8 mouse cellular contexts compared by ENCODE assay signal in the genomic region with DNA sequence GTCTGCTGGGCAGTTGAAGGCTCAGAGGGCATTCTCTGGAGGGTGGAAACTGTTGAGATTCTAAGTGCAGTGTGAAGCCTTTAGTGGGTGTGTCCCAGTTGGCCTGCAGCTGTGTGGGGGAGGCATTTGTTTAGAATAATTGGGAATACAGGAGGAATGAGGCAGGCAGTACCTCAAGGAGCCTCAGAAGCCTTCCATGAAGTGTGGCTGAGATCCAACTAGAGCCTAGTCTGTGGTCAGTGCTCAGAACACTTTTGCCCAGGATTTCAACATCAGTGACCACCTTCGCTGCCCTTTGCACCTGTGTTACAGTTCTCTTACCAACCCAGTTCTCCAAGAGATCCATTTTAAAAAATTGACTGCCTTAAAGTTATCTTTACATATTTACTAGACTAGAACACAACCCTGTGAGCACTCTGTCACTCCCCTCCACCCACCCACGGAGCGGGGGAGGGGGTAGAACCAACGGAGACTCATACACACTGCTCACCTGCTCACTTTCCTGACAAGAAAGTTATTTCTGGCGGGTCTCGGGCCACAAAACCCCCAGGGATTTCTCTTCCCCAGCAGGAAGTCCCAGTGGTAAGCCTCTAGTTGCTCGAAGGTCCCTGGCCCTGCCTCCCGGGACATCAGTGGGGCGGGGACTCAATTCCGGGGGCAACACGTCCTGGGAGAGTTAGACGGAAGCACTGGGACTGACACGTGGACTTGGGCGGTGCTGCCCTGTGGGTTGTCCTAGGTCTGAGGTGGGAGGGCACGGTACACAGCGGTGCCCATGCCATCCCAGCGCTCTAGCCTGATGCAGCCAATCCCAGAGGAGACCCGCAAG. TPM values are rescaled to one million over a fixed set of nuclear protein-coding genes. Genes with fewer than 3 reads are reported as not detected.
DNase-seq lines count a peak whose midpoint lies in the region; ATAC-seq and TF ChIP-seq lines count a peak whose summit lies in the region.

A gene (plus strand): TSS at position 679 of the 829 bp plus-strand sequence.

- peak; percentile 52; the same call in 1 of the 2 replicates for ATAC-seq in hindbrain, postnatal 0 days
- ATAC-seq in liver, embryonic 11.5 days (replicated peaks; ENCODE audit: low FRiP score): peak; percentile 75
- ATAC-seq in neutrophil, adult 5-6 weeks (ENCODE audit: extremely low read depth, insufficient number of reproducible peaks, low FRiP score, poor library complexity, severe bottlenecking): peak; percentile 33; the same call in 1 of the 2 replicates

- WGBS in hindbrain, postnatal 0 days: 5% methylated on average over 18 of the region's 18 CpGs
- WGBS in liver, embryonic 11.5 days: 7% methylated on average over 18 of the region's 18 CpGs

- peak within 1 kb of the TSS; percentile 30 for H3K4me2 ChIP-seq in hindbrain, postnatal 0 days (ENCODE audit: low read depth, low read length)
- peak within 1 kb of the TSS; percentile 72 for H3K4me2 ChIP-seq in liver, embryonic 11.5 days

- no peaks in the 10 kb centered on the region for H3K9me3 ChIP-seq in hindbrain, postnatal 0 days (ENCODE audit: low read length)
- H3K9me3 ChIP-seq in liver, embryonic 11.5 days (ENCODE audit: control insufficient read depth, low read length): no peaks in the 10 kb centered on the region

- H3K9ac ChIP-seq in hindbrain, postnatal 0 days (replicated peaks; ENCODE audit: low read length): no peak within 1 kb of the TSS
- H3K9ac ChIP-seq in liver, embryonic 11.5 days (ENCODE audit: low read depth, low read length): peak within 1 kb of the TSS; percentile 56

- H3K27me3 ChIP-seq in hindbrain, postnatal 0 days (ENCODE audit: insufficient read depth, low read length): no peaks in the 10 kb centered on the region
- no peaks in the 10 kb centered on the region for H3K27me3 ChIP-seq in liver, embryonic 11.5 days (replicated peaks; ENCODE audit: control insufficient read depth, insufficient read depth, low read length)

- H3K4me3 ChIP-seq in gastrocnemius, adult 2 months: peak within 1 kb of the TSS; percentile 59
- no peak within 1 kb of the TSS for H3K4me3 ChIP-seq in hindbrain, postnatal 0 days (ENCODE audit: low read length)
- H3K4me3 ChIP-seq in liver, embryonic 11.5 days (ENCODE audit: low read depth, low read length): peak within 1 kb of the TSS; percentile 48

- H3K4me1 ChIP-seq in hindbrain, postnatal 0 days (ENCODE audit: insufficient read depth, low read length): no peaks in the 10 kb centered on the region
- H3K4me1 ChIP-seq in liver, embryonic 11.5 days (replicated peaks; ENCODE audit: control insufficient read depth, insufficient read depth, low read length): peaks cover 31% of the 10 kb centered on the region

- peak; percentile 72 for DNase-seq in CD4-positive helper T cell, adult 2 months (ENCODE audit: low read depth, low spot score)
- peak; percentile 43 for DNase-seq in NIH3T3 (ENCODE audit: low read depth)
- DNase-seq in gastrocnemius, adult 2 months: peak; percentile 55
- DNase-seq in hindbrain, postnatal 0 days (ENCODE audit: low spot score): no peak
- peak; percentile 58 for DNase-seq in liver, embryonic 11.5 days (ENCODE audit: low spot score)
- DNase-seq in cerebellum, postnatal 4 days (ENCODE audit: low spot score in 2 of 2): no peak
- DNase-seq in layer of hippocampus, adult 8-10 months (ENCODE audit: low spot score in 2 of 2): no peak

- H3K27ac ChIP-seq in gastrocnemius, adult 2 months: peak within 1 kb of the TSS; percentile 35; the same call in 1 of the 2 replicates
- H3K27ac ChIP-seq in hindbrain, postnatal 0 days: no peak within 1 kb of the TSS
- no peak within 1 kb of the TSS for H3K27ac ChIP-seq in liver, embryonic 11.5 days (ENCODE audit: low read depth, low read length)

- H3K36me3 ChIP-seq in hindbrain, postnatal 0 days (ENCODE audit: insufficient read depth, low read length): peaks cover 40% of the 10 kb centered on the region
- peaks cover 20% of the 10 kb centered on the region for H3K36me3 ChIP-seq in liver, embryonic 11.5 days (ENCODE audit: control insufficient read depth, insufficient read depth, low read length)

- no peak for TF ChIP-seq CTCF in gastrocnemius, adult 2 months (IDR thresholded peaks at IDR 0.05)
- TF ChIP-seq CTCF in hindbrain, postnatal 0 days (IDR thresholded peaks at IDR 0.05; ENCODE audit: low read depth): no peak

- intact Hi-C loops in gastrocnemius, adult 2 months (cut with DNase I): no loop called here

RNA-seq across cellular contexts. Expression of the gene that starts here (rescaled TPM):
- total RNA-seq in gastrocnemius, adult 2 months (2021): under 1 TPM in 1 of 2 experiments, not detected in 1; 0.33 TPM
- 0.32 and 0.68 TPM in 2 replicates for total RNA-seq in hindbrain, postnatal 0 days (2014; rRNA removed)
- polyA plus RNA-seq in hindbrain, postnatal 0 days (2015; fragmentation: Nextera tagmentation; extraction: Ambion mirVana): 0.29 and 0.52 TPM in 2 replicates
- polyA plus RNA-seq in liver, embryonic 11.5 days (2014; fragmentation: Nextera tagmentation; extraction: Ambion mirVana): 4.3 and 4.7 TPM in 2 replicates
- total RNA-seq in neutrophil, adult 5-6 weeks (2017): 10.2 and 12.1 TPM in 2 replicates
- total RNA-seq in layer of hippocampus, adult 8-10 months (2022): 1 to 10 TPM in 1 of 4 experiments, under 1 TPM in 3; 0.29 to 1.0 (median 0.71) TPM

Comparison
In these comparisons a context has a peak if more than half of its experiments do, and no peak if none do; other contexts are left out.
1. Peak in DNase-seq, H3K4me3 ChIP-seq and H3K27ac ChIP-seq in gastrocnemius, adult 2 months; RNA of the gene not detected or under 1 TPM.
2. Peak in ATAC-seq and H3K4me2 ChIP-seq in hindbrain, postnatal 0 days; RNA of the gene not detected or under 1 TPM.
3. DNase-seq: peak in CD4-positive helper T cell, adult 2 months (single experiment), NIH3T3 (single experiment) and liver, embryonic 11.5 days (single experiment); none in hindbrain, postnatal 0 days (single experiment), cerebellum, postnatal 4 days (0 of 2) and layer of hippocampus, adult 8-10 months (0 of 2).
4. Peak in every context shown above with its lines, with median percentiles within 50 percentile points of each other: ATAC-seq.